Mouse (Mus musculus) inflammation-experienced regulatory T-cells, adult 6 months (primary cell): ENCODE results near the gene Wwtr1. TPM values are rescaled to one million over a fixed set of nuclear protein-coding genes. Genes with fewer than 3 reads are reported as not detected.

Source experiments
- ATAC-seq: one replicate; pipeline ENCODE4 v1.8.0; 2017
- polyA plus RNA-seq, 3 experiments: library from polyadenylated mRNA; unstranded; fragments of 100-300 nt; shearing (Covaris generic); gene quantifications; one replicate each; pipeline ENCODE4 v1.2.1; 2017

Gene Wwtr1
- under 1 TPM in 2 of 3 experiments, not detected in 1; 0.13 to 0.19 TPM for polyA plus RNA-seq

GRCm38 (mm10) chr3:57575660-57576055 lies at the start of gene Wwtr1:
Gene Wwtr1 (minus strand): TSS chr3:57575910.
- ATAC-seq, result no peak

- ATAC-seq, result no peak
Measured at GRCm38 (mm10) chr3:57619718-57620117, 44.0 kb upstream of the Wwtr1 start.

- ATAC-seq, result no peak
Measured at GRCm38 (mm10) chr3:57615652-57616051, 39.9 kb upstream of the Wwtr1 start.

- ATAC-seq, result no peak
Measured at GRCm38 (mm10) chr3:57612430-57612997, 36.8 kb upstream of the Wwtr1 start.

GRCm38 (mm10) chr3:57611776-57612175 lies 36.1 kb upstream of the Wwtr1 start:
- no peak for ATAC-seq

- no peak for ATAC-seq
Measured at GRCm38 (mm10) chr3:57604618-57605015, 28.9 kb upstream of the Wwtr1 start.

GRCm38 (mm10) chr3:57603891-57604617 lies 28.3 kb upstream of the Wwtr1 start:
- ATAC-seq, result no peak

- no peak for ATAC-seq
Measured at GRCm38 (mm10) chr3:57602610-57603009, 26.9 kb upstream of the Wwtr1 start.

GRCm38 (mm10) chr3:57596566-57596965 lies 20.9 kb upstream of the Wwtr1 start:
- ATAC-seq, result no peak

- ATAC-seq, result no peak
Measured at GRCm38 (mm10) chr3:57595506-57595905, 19.8 kb upstream of the Wwtr1 start.

GRCm38 (mm10) chr3:57585967-57586366 lies 10.3 kb upstream of the Wwtr1 start:
- no peak for ATAC-seq

- no peak for ATAC-seq
Measured at GRCm38 (mm10) chr3:57583533-57583932, 7.8 kb upstream of the Wwtr1 start.

GRCm38 (mm10) chr3:57580426-57581195 lies 4.9 kb upstream of the Wwtr1 start:
- ATAC-seq, result no peak

- no peak for ATAC-seq
Measured at GRCm38 (mm10) chr3:57576056-57576824, 530 bp upstream of the Wwtr1 start.

GRCm38 (mm10) chr3:57574885-57575659 lies 638 bp downstream of the Wwtr1 start:
- ATAC-seq, result no peak

GRCm38 (mm10) chr3:57573898-57574570 lies 1.7 kb downstream of the Wwtr1 start:
- ATAC-seq, result no peak

- ATAC-seq, result no peak
Measured at GRCm38 (mm10) chr3:57572331-57572975, 3.3 kb downstream of the Wwtr1 start.

GRCm38 (mm10) chr3:57566655-57567054 lies 9.1 kb downstream of the Wwtr1 start:
- ATAC-seq, result no peak

- no peak for ATAC-seq
Measured at GRCm38 (mm10) chr3:57563627-57564026, 12.1 kb downstream of the Wwtr1 start.

GRCm38 (mm10) chr3:57562996-57563506 lies 12.7 kb downstream of the Wwtr1 start:
- no peak for ATAC-seq

GRCm38 (mm10) chr3:57558761-57559160 lies 16.9 kb downstream of the Wwtr1 start:
- ATAC-seq, result no peak
